Mouse (Mus musculus): ENCODE results near the gene Clca1. TPM values are rescaled to one million over a fixed set of nuclear protein-coding genes. Genes with fewer than 3 reads are reported as not detected.

The Clca1 gene
- total RNA-seq (2023): not detected in 4 replicates

GRCm38 (mm10) chr3:145032676-145033075, at the start of gene Clca1:
Clca1 (minus strand) TSS chr3:145032776.

GRCm38 (mm10) chr3:144974945-144975344, 57.6 kb downstream of the Clca1 start, which contains the start of gene Clca4a:
Clca4a (minus strand) TSS chr3:144975045.

Other genes with a start within 250 kb of the Clca1 start
- gene Clca3a2, start 213.3 kb downstream of the Clca1 start, total RNA-seq (2023): not detected in 4 replicates
- not detected in 4 replicates for gene Clca3b, start 183.4 kb downstream of the Clca1 start, total RNA-seq (2023)
- not detected in 4 replicates for gene Clca4b, start 100.2 kb downstream of the Clca1 start, total RNA-seq (2023)
- gene Clca4a, start 57.7 kb downstream of the Clca1 start, total RNA-seq (2023): not detected in 4 replicates
- not detected in 4 replicates for gene Clca2, start 66.7 kb upstream of the Clca1 start, total RNA-seq (2023)
- gene Odf2l, start 85.8 kb upstream of the Clca1 start, total RNA-seq (2023): 17.7 to 27.9 TPM (median 21.5 TPM) in 4 replicates